Mouse (Mus musculus): ENCODE measurements at regions not wholly inside any gene's neighbourhood (a gene's known extent, or its start where the extent isn't known, plus 50 kb on each side); places are given as distances from the start of the nearest gene placed in this dataset.
A peak's percentile ranks its signal among the peaks of the same experiment; 100 is the strongest.

- no peaks in the 10 kb centered on the region for H3K9me3 ChIP-seq
- H3K36me3 ChIP-seq = no peaks in the 10 kb centered on the region
- 87% methylated on average over 1 of the region's 1 CpGs for WGBS
- H3K9ac ChIP-seq (replicated peaks) = no peak overlapping the region
- no peak overlapping the region for H3K27ac ChIP-seq
- no peak overlapping the region for H3K4me2 ChIP-seq
- no peaks in the 10 kb centered on the region for H3K27me3 ChIP-seq
- no peaks in the 10 kb centered on the region for H3K4me1 ChIP-seq (replicated peaks)
- no peak overlapping the region for H3K4me3 ChIP-seq (replicated peaks)
- no peak for ATAC-seq (ENCODE audit: insufficient number of reproducible peaks, insufficient read depth, low FRiP score, low TSS enrichment, low read depth)
Observed at GRCm38 (mm10) chr3:17772886-17773285, 175.3 kb upstream of the Cypt12 start.

- Histone ChIP-seq H3K9ac (replicated peaks) (no peak overlapping the region), H3K4me2 (no peak overlapping the region), H3K36me3 (no peaks in the 10 kb centered on the region), H3K4me3 (replicated peaks) (no peak overlapping the region), H3K4me1 (replicated peaks) (no peaks in the 10 kb centered on the region), H3K27ac (no peak overlapping the region), H3K27me3 (peaks cover 5% of the 10 kb centered on the region; the same call in 1 of the 2 replicates), H3K9me3 (no peaks in the 10 kb centered on the region)
- 69% methylated on average over 3 of the region's 3 CpGs for whole genome bisulfite sequencing
- ATAC-seq (ENCODE audit: insufficient number of reproducible peaks, insufficient read depth, low FRiP score, low TSS enrichment, low read depth) = no peak
Observed at GRCm38 (mm10) chr3:17779152-17779551, 169.1 kb upstream of the Cypt12 start.

GRCm38 (mm10) chr3:17784076-17784475 is 164.1 kb upstream of the Cypt12 start:
- Histone ChIP-seq H3K9ac (replicated peaks) (no peak overlapping the region), H3K36me3 (no peaks in the 10 kb centered on the region), H3K9me3 (no peaks in the 10 kb centered on the region), H3K27me3 (peaks cover 47% of the 10 kb centered on the region), H3K4me3 (replicated peaks) (no peak overlapping the region), H3K4me1 (replicated peaks) (peaks cover 12% of the 10 kb centered on the region), H3K27ac (no peak overlapping the region), H3K4me2 (no peak overlapping the region)
- 55% methylated on average over 3 of the region's 3 CpGs for WGBS
- ATAC-seq (ENCODE audit: insufficient number of reproducible peaks, insufficient read depth, low FRiP score, low TSS enrichment, low read depth) = no peak

GRCm38 (mm10) chr3:17784587-17784986 is 163.6 kb upstream of the Cypt12 start:
- WGBS = 36% methylated on average over 3 of the region's 3 CpGs
- Histone ChIP-seq H3K4me3 (replicated peaks) (no peak overlapping the region), H3K27me3 (peaks cover 52% of the 10 kb centered on the region), H3K4me1 (replicated peaks) (peaks cover 12% of the 10 kb centered on the region), H3K36me3 (no peaks in the 10 kb centered on the region), H3K4me2 (no peak overlapping the region), H3K27ac (no peak overlapping the region), H3K9ac (replicated peaks) (no peak overlapping the region), H3K9me3 (no peaks in the 10 kb centered on the region)
- no peak for ATAC-seq (ENCODE audit: insufficient number of reproducible peaks, insufficient read depth, low FRiP score, low TSS enrichment, low read depth)

- Histone ChIP-seq H3K27ac (no peak overlapping the region), H3K4me3 (replicated peaks) (peak overlapping the region; percentile 43), H3K9me3 (no peaks in the 10 kb centered on the region), H3K36me3 (no peaks in the 10 kb centered on the region), H3K4me2 (peak overlapping the region; percentile 76), H3K9ac (replicated peaks) (peak overlapping the region; percentile 50; the same call in 1 of the 2 replicates), H3K27me3 (peaks cover 60% of the 10 kb centered on the region), H3K4me1 (replicated peaks) (peaks cover 12% of the 10 kb centered on the region)
- WGBS = 3% methylated on average over 21 of the region's 21 CpGs
- no peak for ATAC-seq (ENCODE audit: insufficient number of reproducible peaks, insufficient read depth, low FRiP score, low TSS enrichment, low read depth)
Observed at GRCm38 (mm10) chr3:17785106-17786022, 162.8 kb upstream of the Cypt12 start.

GRCm38 (mm10) chr3:17786023-17786720 is 162.0 kb upstream of the Cypt12 start:
- H3K9ac ChIP-seq (replicated peaks) = peak overlapping the region; percentile 50; the same call in 1 of the 2 replicates
- H3K4me1 ChIP-seq (replicated peaks) = peaks cover 12% of the 10 kb centered on the region
- H3K4me3 ChIP-seq (replicated peaks) = peak overlapping the region; percentile 43
- peak overlapping the region; percentile 76 for H3K4me2 ChIP-seq
- H3K27me3 ChIP-seq = peaks cover 68% of the 10 kb centered on the region
- ATAC-seq (ENCODE audit: insufficient number of reproducible peaks, insufficient read depth, low FRiP score, low TSS enrichment, low read depth) = peak; percentile 73
- H3K27ac ChIP-seq = no peak overlapping the region
- under 1% methylated on average over 55 of the region's 56 CpGs for WGBS
- no peaks in the 10 kb centered on the region for H3K9me3 ChIP-seq
- H3K36me3 ChIP-seq = no peaks in the 10 kb centered on the region

GRCm38 (mm10) chr3:17786721-17787442 is 161.3 kb upstream of the Cypt12 start:
- ATAC-seq (ENCODE audit: insufficient number of reproducible peaks, insufficient read depth, low FRiP score, low TSS enrichment, low read depth) = peak; percentile 75; the same call in 1 of the 2 replicates
- H3K27ac ChIP-seq = no peak overlapping the region
- peak overlapping the region; percentile 50; the same call in 1 of the 2 replicates for H3K9ac ChIP-seq (replicated peaks)

GRCm38 (mm10) chr3:17787443-17788333 is 160.5 kb upstream of the Cypt12 start:
- Histone ChIP-seq H3K27ac (no peak overlapping the region), H3K9ac (replicated peaks) (no peak overlapping the region), H3K27me3 (peaks cover 77% of the 10 kb centered on the region), H3K9me3 (no peaks in the 10 kb centered on the region), H3K36me3 (no peaks in the 10 kb centered on the region), H3K4me2 (peak overlapping the region; percentile 76; the same call in 1 of the 2 replicates), H3K4me1 (replicated peaks) (peaks cover 12% of the 10 kb centered on the region), H3K4me3 (replicated peaks) (no peak overlapping the region)
- no peak for ATAC-seq (ENCODE audit: insufficient number of reproducible peaks, insufficient read depth, low FRiP score, low TSS enrichment, low read depth)
- WGBS = 5% methylated on average over 18 of the region's 18 CpGs

More at GRCm38 (mm10) chr3:17786721-17787442, 161.3 kb upstream of the Cypt12 start:
- WGBS = 2% methylated on average over 35 of the region's 35 CpGs
- Histone ChIP-seq H3K4me3 (replicated peaks) (peak overlapping the region; percentile 43), H3K4me2 (peak overlapping the region; percentile 76), H3K9me3 (no peaks in the 10 kb centered on the region), H3K36me3 (no peaks in the 10 kb centered on the region), H3K4me1 (replicated peaks) (peaks cover 12% of the 10 kb centered on the region), H3K27me3 (peaks cover 74% of the 10 kb centered on the region)

- no peak for ATAC-seq (ENCODE audit: insufficient number of reproducible peaks, insufficient read depth, low FRiP score, low TSS enrichment, low read depth)
- Histone ChIP-seq H3K4me1 (replicated peaks) (peaks cover 12% of the 10 kb centered on the region), H3K27ac (no peak overlapping the region), H3K27me3 (peaks cover 81% of the 10 kb centered on the region), H3K9ac (replicated peaks) (no peak overlapping the region), H3K4me2 (no peak overlapping the region), H3K4me3 (replicated peaks) (no peak overlapping the region), H3K36me3 (no peaks in the 10 kb centered on the region), H3K9me3 (no peaks in the 10 kb centered on the region)
- WGBS = 23% methylated on average over 4 of the region's 4 CpGs
Observed at GRCm38 (mm10) chr3:17788334-17788720, 159.9 kb upstream of the Cypt12 start.

- Histone ChIP-seq H3K4me2 (no peak overlapping the region), H3K36me3 (no peaks in the 10 kb centered on the region), H3K27me3 (peaks cover 84% of the 10 kb centered on the region), H3K27ac (no peak overlapping the region), H3K4me1 (replicated peaks) (peaks cover 14% of the 10 kb centered on the region), H3K4me3 (replicated peaks) (no peak overlapping the region), H3K9me3 (no peaks in the 10 kb centered on the region), H3K9ac (replicated peaks) (no peak overlapping the region)
- no peak for ATAC-seq (ENCODE audit: insufficient number of reproducible peaks, insufficient read depth, low FRiP score, low TSS enrichment, low read depth)
- WGBS = 7% methylated on average over 3 of the region's 3 CpGs
Observed at GRCm38 (mm10) chr3:17788778-17789299, 159.4 kb upstream of the Cypt12 start.

Data from limb, embryonic 12.5 days (tissue).